Mouse (Mus musculus): ENCODE results near the gene Olfr70.

GRCm38 (mm10) chr4:43738989-43739674 is 38.5 kb upstream of the Olfr70 start:
- TF ChIP-seq SIN3A (IDR thresholded peaks at IDR 0.05; ENCODE audit: low read length) (no peak), POLR2AphosphoS2 (IDR thresholded peaks at IDR 0.05; ENCODE audit: low read depth, low read length) (no peak), EP300 (IDR thresholded peaks at IDR 0.05; ENCODE audit: low read length) (no peak), KAT2A (IDR thresholded peaks at IDR 0.05; ENCODE audit: insufficient replicate concordance, low read length) (no peak), MYC (IDR thresholded peaks at IDR 0.05; ENCODE audit: low read depth, low read length) (no peak), POLR2A (IDR thresholded peaks at IDR 0.05; ENCODE audit: low read depth, low read length) (no peak), TCF12 (IDR thresholded peaks at IDR 0.05; ENCODE audit: low read depth, low read length) (no peak), CTCF (conservative IDR thresholded peaks at IDR 0.05 in 1 of 2, IDR thresholded peaks at IDR 0.05 in 1 of 2; ENCODE audit: low read depth in 2 of 2, low read length in 2 of 2) (no peak), E2F4 (IDR thresholded peaks at IDR 0.05; ENCODE audit: insufficient replicate concordance, low read depth, low read length) (no peak), MEF2A (IDR thresholded peaks at IDR 0.05; ENCODE audit: borderline replicate concordance, low read depth, low read length) (no peak)

All from CH12.LX (cell line).